Mouse (Mus musculus) lung, embryonic 16.5 days (tissue): ENCODE results near the gene Soga1. TPM values are rescaled to one million over a fixed set of nuclear protein-coding genes. Genes with fewer than 3 reads are reported as not detected.

Experiments used
- ATAC-seq: fragments of 200-750 bp; cut with Nextera tagmentation; 2 replicates; pipeline ENCODE4 v1.8.0; 2017; ENCODE audit warnings: low read depth, mild to moderate bottlenecking, moderate library complexity
- H3K27ac ChIP-seq: fragments of 300-500 bp; sonication (generic); 2 replicates; pipeline ENCODE4 v1.5.1; 2014; ENCODE audit warnings: mild to moderate bottlenecking, control low read depth, low read length
- H3K27me3 ChIP-seq: fragments of 300-500 bp; sonication (generic); 2 replicates; pipeline ENCODE4 v1.6.1; 2014; ENCODE audit warnings: low read depth, low read length, mixed read lengths; ENCODE audit not compliant: control insufficient read depth, insufficient read depth
- H3K36me3 ChIP-seq: fragments of 300-500 bp; sonication (generic); 2 replicates; pipeline ENCODE4 v1.6.1; 2014; ENCODE audit warnings: low read length; ENCODE audit not compliant: control insufficient read depth, insufficient read depth
- H3K4me1 ChIP-seq: fragments of 300-500 bp; sonication (generic); replicated peaks from 2 replicates; pipeline ENCODE4 v1.6.1; 2014; ENCODE audit warnings: low read length, mixed read lengths; ENCODE audit not compliant: control insufficient read depth, insufficient read depth
- H3K4me2 ChIP-seq: fragments of 300-500 bp; sonication (generic); 2 replicates; pipeline ENCODE4 v1.6.1; 2014; ENCODE audit warnings: low read depth, low read length, control low read depth
- H3K4me3 ChIP-seq: fragments of 300-500 bp; sonication (generic); 2 replicates; pipeline ENCODE4 v1.5.1; 2014; ENCODE audit warnings: mild to moderate bottlenecking, low read length, control low read depth
- H3K9ac ChIP-seq: fragments of 300-500 bp; sonication (generic); 2 replicates; pipeline ENCODE4 v1.6.1; 2014; ENCODE audit warnings: low read length, control low read depth
- H3K9me3 ChIP-seq: fragments of 300-500 bp; sonication (generic); 2 replicates; pipeline ENCODE4 v1.6.1; 2016; ENCODE audit warnings: low read length; ENCODE audit not compliant: control insufficient read depth
- WGBS: fragments of 180-500 bp; shearing (Covaris S2); extraction: QIAGEN DNeasy Blood & Tissue Kit; methylation state at CpG from one replicate; pipeline ENCODE4 v1.1.7; 2014; 5-methylcytosine and 5-hydroxymethylcytosine counted together
- polyA plus RNA-seq: library from polyadenylated mRNA; unstranded; fragments of >200 nt; fragmentation: Nextera tagmentation; extraction: Ambion mirVana; gene quantifications from 2 replicates; pipeline ENCODE4 v1.2.1, GENCODE M21; 2015

The Soga1 gene
- polyA plus RNA-seq, 1 experiment from 2014 or later, result 4.1 TPM

DNA sequence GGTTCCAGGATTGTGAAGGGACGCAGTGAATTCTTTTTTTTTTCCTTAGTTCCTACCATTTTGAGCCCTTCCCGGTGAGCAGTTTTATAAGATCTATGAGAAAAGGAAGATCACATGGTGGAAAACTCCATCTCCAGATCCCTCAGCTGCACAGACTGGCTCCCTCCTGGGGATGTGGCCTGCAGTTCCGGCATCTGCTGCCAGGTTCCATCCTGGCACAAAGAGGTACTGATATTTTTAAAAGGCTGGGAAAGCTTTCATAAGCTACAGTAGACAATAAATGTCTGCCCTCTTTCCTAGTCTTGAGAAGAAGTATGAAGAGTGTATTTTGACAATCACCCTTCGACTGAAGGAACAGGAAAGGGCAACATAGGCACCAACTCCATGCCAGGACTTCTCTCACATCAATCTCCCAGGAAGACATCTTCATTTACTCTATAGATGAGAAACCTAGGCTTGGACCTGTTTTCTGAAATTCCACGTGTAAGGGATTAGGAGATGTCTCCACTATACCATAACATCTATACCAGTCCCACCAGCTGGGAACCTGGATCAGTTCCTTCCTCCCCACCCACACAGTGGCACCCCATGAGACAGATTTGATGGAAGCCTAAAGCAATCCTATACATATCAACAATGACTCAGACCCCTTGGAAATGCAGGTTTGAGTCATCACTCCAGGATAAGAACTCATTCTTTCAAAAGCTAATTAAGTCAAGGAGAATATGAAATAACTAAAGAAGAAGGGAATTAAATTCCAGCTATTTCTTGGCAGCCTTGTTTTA is 105.5 kb downstream of the Soga1 start:
- Histone ChIP-seq H3K4me3 (no peak overlapping the region), H3K9ac (no peak overlapping the region), H3K27ac (no peak overlapping the region), H3K4me2 (no peak overlapping the region), H3K4me1 (peaks cover 4% of the 10 kb centered on the region; the same call in 1 of the 2 replicates), H3K9me3 (no peaks in the 10 kb centered on the region), H3K36me3 (no peaks in the 10 kb centered on the region), H3K27me3 (no peaks in the 10 kb centered on the region)
- ATAC-seq, result no peak
- WGBS, result 81% methylated on average over 5 of the region's 5 CpGs

DNA sequence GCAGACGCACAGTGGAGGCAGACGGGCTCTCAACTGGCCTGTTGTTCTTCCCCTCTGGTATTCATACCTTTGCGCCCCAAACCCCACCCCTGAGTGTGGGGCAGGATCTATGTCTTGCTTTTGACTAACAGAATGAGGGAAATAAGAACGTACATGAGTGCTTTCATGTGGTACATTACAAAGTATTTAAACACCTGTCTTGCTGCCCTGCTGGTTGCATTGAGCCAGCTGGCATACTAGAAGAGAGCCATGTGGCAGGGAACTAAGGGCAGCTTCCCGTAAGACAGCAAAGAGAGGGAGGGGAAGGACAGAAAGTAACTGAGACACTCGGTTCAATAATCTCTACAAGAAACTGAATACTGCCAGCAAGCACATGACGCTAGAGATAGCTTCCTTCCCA is 108.8 kb downstream of the Soga1 start:
- Histone ChIP-seq H3K27ac (no peak overlapping the region), H3K36me3 (no peaks in the 10 kb centered on the region), H3K4me1 (peaks cover 4% of the 10 kb centered on the region; the same call in 1 of the 2 replicates), H3K9me3 (no peaks in the 10 kb centered on the region), H3K9ac (no peak overlapping the region), H3K27me3 (no peaks in the 10 kb centered on the region), H3K4me2 (no peak overlapping the region), H3K4me3 (no peak overlapping the region)
- ATAC-seq, result no peak
- 64% methylated on average over 7 of the region's 7 CpGs for WGBS

DNA sequence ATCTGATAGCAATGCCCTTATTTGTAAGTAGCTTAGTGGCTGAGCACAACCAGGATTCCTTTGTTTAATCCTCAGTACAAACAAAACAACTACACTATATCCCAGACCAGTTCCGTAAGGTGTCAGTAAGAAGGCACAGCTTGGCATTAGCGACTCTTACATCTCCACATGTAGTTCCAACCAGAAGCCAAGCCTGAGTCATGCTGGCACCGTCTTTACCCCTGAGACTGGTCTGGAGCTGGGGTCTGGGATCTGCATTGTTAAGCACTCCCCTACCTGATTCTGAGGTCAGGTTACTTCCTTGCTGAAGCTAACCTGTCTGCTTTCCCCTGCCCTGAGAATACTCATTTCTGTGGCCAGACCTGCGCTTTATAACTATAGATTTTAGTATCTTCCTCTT is 110.6 kb downstream of the Soga1 start:
- Histone ChIP-seq H3K36me3 (no peaks in the 10 kb centered on the region), H3K9me3 (no peaks in the 10 kb centered on the region), H3K4me1 (no peaks in the 10 kb centered on the region), H3K27me3 (no peaks in the 10 kb centered on the region), H3K4me3 (no peak overlapping the region), H3K27ac (no peak overlapping the region), H3K4me2 (no peak overlapping the region), H3K9ac (no peak overlapping the region)
- WGBS, result 63% methylated on average over 4 of the region's 4 CpGs
- ATAC-seq, result no peak

DNA sequence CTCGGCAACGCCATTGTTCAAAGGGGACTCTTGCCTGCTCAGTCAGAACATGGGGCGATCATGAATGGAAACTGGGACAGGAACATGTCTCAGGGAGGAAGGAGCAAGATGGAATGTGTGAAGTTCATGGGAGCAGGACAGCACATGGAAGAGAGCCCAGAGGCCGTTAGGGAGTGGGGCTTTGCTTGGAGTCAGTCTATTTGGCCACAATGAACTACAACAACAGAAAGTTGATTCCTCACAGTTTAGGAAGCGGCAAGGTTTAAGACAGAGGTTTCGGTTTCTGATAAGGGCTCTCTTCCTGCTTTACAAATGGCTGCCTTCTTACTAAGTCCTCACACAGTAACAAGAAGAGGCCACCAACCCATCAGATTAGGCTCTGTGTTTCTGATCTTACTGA is 111.7 kb downstream of the Soga1 start:
- no peaks in the 10 kb centered on the region for H3K4me1 ChIP-seq
- no peaks in the 10 kb centered on the region for H3K36me3 ChIP-seq
- H3K27ac ChIP-seq, result no peak overlapping the region
- ATAC-seq, result no peak
- H3K27me3 ChIP-seq, result no peaks in the 10 kb centered on the region
- WGBS, result 71% methylated on average over 6 of the region's 6 CpGs
- H3K4me2 ChIP-seq, result no peak overlapping the region
- no peak overlapping the region for H3K9ac ChIP-seq
- no peak overlapping the region for H3K4me3 ChIP-seq
- H3K9me3 ChIP-seq, result no peaks in the 10 kb centered on the region

Other genes starting within 250 kb of the Soga1 start
- 43.9 and 47.7 TPM in 2 replicates for gene Tgif2, start 239.2 kb downstream of the Soga1 start, polyA plus RNA-seq
- 7.6 and 9.2 TPM in 2 replicates for gene 4930518I15Rik, start 221.3 kb downstream of the Soga1 start, polyA plus RNA-seq
- 164 and 170 TPM in 2 replicates for gene Rab5if, start 216.1 kb downstream of the Soga1 start, polyA plus RNA-seq
- gene Sla2, start 192.1 kb downstream of the Soga1 start, polyA plus RNA-seq, result 0.63 and 2.0 TPM in 2 replicates
- 44.6 and 53.4 TPM in 2 replicates for gene Ndrg3, start 87.2 kb downstream of the Soga1 start, polyA plus RNA-seq
- 38.8 and 40.0 TPM in 2 replicates for gene Dsn1, start 72.1 kb downstream of the Soga1 start, polyA plus RNA-seq
- not detected in 2 replicates for gene Tldc2, start 7.8 kb upstream of the Soga1 start, polyA plus RNA-seq
- gene Samhd1, start 56.0 kb upstream of the Soga1 start, polyA plus RNA-seq, result 30.2 and 32.4 TPM in 2 replicates
- gene Rbl1, start 125.3 kb upstream of the Soga1 start, polyA plus RNA-seq, result 26.9 and 30.4 TPM in 2 replicates
- gene Rpn2, start 199.8 kb upstream of the Soga1 start, polyA plus RNA-seq, result 350 and 360 TPM in 2 replicates
- 0.25 and 0.59 TPM in 2 replicates for gene Mroh8, start 200.3 kb upstream of the Soga1 start, polyA plus RNA-seq